In genomic region chr8:108470269-108470668, GRCm38 (mm10) we compare ENCODE assay signal across 26 mouse cellular contexts.
DNase-seq lines count a peak whose midpoint lies in the region; ATAC-seq and TF ChIP-seq lines count a peak whose summit lies in the region.
"Had no signal": no experiment of that assay in that cellular context is flagged by ENCODE, and none has a peak within 500 bp of the region (broad histone marks: within the 10 kb centered on the region; RNA-seq: fewer than 3 reads in every experiment).

No protein-coding gene starts in this region.

- 98% methylated on average over 3 of the region's 3 CpGs for WGBS in kidney, postnatal 0 days
- 95% methylated on average over 3 of the region's 3 CpGs for WGBS in kidney, embryonic 16.5 days
- 90% methylated on average over 3 of the region's 3 CpGs for WGBS in limb, embryonic 10.5 days

- H3K36me3 ChIP-seq in kidney, postnatal 0 days (ENCODE audit: insufficient read depth, low read length) = no peaks in the 10 kb centered on the region
- no peaks in the 10 kb centered on the region for H3K36me3 ChIP-seq in kidney, embryonic 16.5 days (ENCODE audit: insufficient read depth, low read length)
- no peaks in the 10 kb centered on the region for H3K36me3 ChIP-seq in ES-Bruce4 (ENCODE audit: control insufficient read depth, insufficient read depth, low read length, poor library complexity, severe bottlenecking)
- H3K36me3 ChIP-seq in limb, embryonic 10.5 days = no peaks in the 10 kb centered on the region
- H3K36me3 ChIP-seq: heart, embryonic 12.5 days; kidney, embryonic 15.5 days; limb, embryonic 12.5 days; midbrain, embryonic 13.5 days had no signal

- no peak overlapping the region for H3K4me3 ChIP-seq in kidney, postnatal 0 days (replicated peaks; ENCODE audit: low read depth, low read length)
- H3K4me3 ChIP-seq in kidney, embryonic 16.5 days (ENCODE audit: low read length) = no peak overlapping the region
- no peak overlapping the region for H3K4me3 ChIP-seq in ES-Bruce4 (ENCODE audit: low read depth, low read length)
- H3K4me3 ChIP-seq in limb, embryonic 10.5 days = no peak overlapping the region
- H3K4me3 ChIP-seq: heart, embryonic 12.5 days; kidney, embryonic 15.5 days; limb, embryonic 12.5 days; midbrain, embryonic 13.5 days had no signal

- H3K27me3 ChIP-seq in kidney, postnatal 0 days (ENCODE audit: insufficient read depth, low read length) = no peaks in the 10 kb centered on the region
- H3K27me3 ChIP-seq in kidney, embryonic 16.5 days (ENCODE audit: insufficient read depth, low read length) = no peaks in the 10 kb centered on the region
- H3K27me3 ChIP-seq in ES-Bruce4 (ENCODE audit: control insufficient read depth, insufficient read depth, low read length, poor library complexity, severe bottlenecking) = no peaks in the 10 kb centered on the region
- H3K27me3 ChIP-seq in limb, embryonic 10.5 days (ENCODE audit: low read depth, poor library complexity, severe bottlenecking) = no peaks in the 10 kb centered on the region
- H3K27me3 ChIP-seq: heart, embryonic 12.5 days; kidney, embryonic 15.5 days; limb, embryonic 12.5 days; midbrain, embryonic 13.5 days had no signal

- peak; percentile 22; the same call in 1 of the 2 replicates for TF ChIP-seq CTCF in kidney, postnatal 0 days (IDR thresholded peaks at IDR 0.05; ENCODE audit: low read depth)
- peak; percentile 36 for TF ChIP-seq CTCF in ES-Bruce4 (IDR thresholded peaks at IDR 0.05; ENCODE audit: low read depth, low read length)

- DNase-seq in kidney, postnatal 0 days (ENCODE audit: low spot score) = no peak
- DNase-seq in R1 (ENCODE audit: low read depth, low spot score) = peak; percentile 43
- no peak for DNase-seq in right cerebral cortex, postnatal 4 days
- no peak for DNase-seq in retina, embryonic 14.5 days (ENCODE audit: low spot score)
- DNase-seq in limb, embryonic 10.5 days (ENCODE audit: low spot score) = no peak
- DNase-seq: adrenal gland, postnatal 10 days; cerebellum, adult 11 months; cerebellum, adult 9-10 months; cerebellum, postnatal 36 days; gastrocnemius, postnatal 14 days; heart, postnatal 10 days; kidney, adult 18-20 months; kidney, postnatal 4 days; lung, postnatal 36 days; right cerebral cortex, adult 18-20 months; thymus, postnatal 4 days had no signal

- no peak overlapping the region for H3K27ac ChIP-seq in kidney, postnatal 0 days
- H3K27ac ChIP-seq in kidney, embryonic 16.5 days (ENCODE audit: low read length) = no peak overlapping the region
- no peak overlapping the region for H3K27ac ChIP-seq in ES-Bruce4 (ENCODE audit: insufficient read depth, low read length)
- H3K27ac ChIP-seq in limb, embryonic 10.5 days = no peak overlapping the region
- H3K27ac ChIP-seq: hindbrain, embryonic 14.5 days; kidney, embryonic 15.5 days; limb, embryonic 12.5 days; midbrain, embryonic 13.5 days had no signal

- no peaks in the 10 kb centered on the region for H3K4me1 ChIP-seq in kidney, postnatal 0 days (replicated peaks; ENCODE audit: insufficient read depth, low read length)
- no peaks in the 10 kb centered on the region for H3K4me1 ChIP-seq in kidney, embryonic 16.5 days (ENCODE audit: insufficient read depth, low read length)
- H3K4me1 ChIP-seq in ES-Bruce4 (ENCODE audit: control insufficient read depth, insufficient read depth, low read length) = no peaks in the 10 kb centered on the region
- H3K4me1 ChIP-seq in limb, embryonic 10.5 days = peaks cover 21% of the 10 kb centered on the region
- H3K4me1 ChIP-seq: heart, embryonic 12.5 days; kidney, embryonic 15.5 days had no signal

- H3K4me2 ChIP-seq in kidney, postnatal 0 days (ENCODE audit: low read length) = no peak overlapping the region
- no peak overlapping the region for H3K4me2 ChIP-seq in kidney, embryonic 16.5 days (replicated peaks; ENCODE audit: low read depth, low read length)
- H3K4me2 ChIP-seq: heart, embryonic 12.5 days; hindbrain, embryonic 14.5 days; kidney, embryonic 15.5 days; limb, embryonic 12.5 days; liver, embryonic 11.5 days; midbrain, embryonic 13.5 days had no signal

- no peak overlapping the region for H3K9ac ChIP-seq in kidney, postnatal 0 days (ENCODE audit: low read depth, low read length)
- no peak overlapping the region for H3K9ac ChIP-seq in kidney, embryonic 16.5 days (replicated peaks; ENCODE audit: low read length)
- no peak overlapping the region for H3K9ac ChIP-seq in ES-Bruce4 (ENCODE audit: low read depth, poor library complexity, severe bottlenecking)
- H3K9ac ChIP-seq: heart, embryonic 12.5 days; hindbrain, embryonic 14.5 days; kidney, embryonic 15.5 days; limb, embryonic 12.5 days; midbrain, embryonic 13.5 days had no signal

- H3K9me3 ChIP-seq in kidney, postnatal 0 days (replicated peaks; ENCODE audit: low read length) = no peaks in the 10 kb centered on the region
- no peaks in the 10 kb centered on the region for H3K9me3 ChIP-seq in kidney, embryonic 16.5 days (ENCODE audit: low read length)
- no peaks in the 10 kb centered on the region for H3K9me3 ChIP-seq in ES-Bruce4 (replicated peaks; ENCODE audit: control insufficient read depth, insufficient read depth, low read length, poor library complexity, severe bottlenecking)
- no peaks in the 10 kb centered on the region for H3K9me3 ChIP-seq in limb, embryonic 10.5 days (replicated peaks)
- H3K9me3 ChIP-seq: heart, embryonic 12.5 days; kidney, embryonic 15.5 days; limb, embryonic 12.5 days; midbrain, embryonic 13.5 days had no signal

- ATAC-seq in kidney, postnatal 0 days (replicated peaks; ENCODE audit: low FRiP score, low read depth) = no peak
- ATAC-seq in kidney, embryonic 16.5 days (ENCODE audit: low FRiP score, low TSS enrichment) = no peak
- ATAC-seq: CD4-positive, CD25-positive, alpha-beta regulatory T cell, adult 4 months; forebrain, embryonic 14.5 days; midbrain, embryonic 13.5 days had no signal

- no peak for TF ChIP-seq POLR2A in ES-Bruce4 (IDR thresholded peaks at IDR 0.05; ENCODE audit: insufficient read depth, low read length)

- TF ChIP-seq EP300 in ES-Bruce4 (IDR thresholded peaks at IDR 0.05; ENCODE audit: insufficient read depth, low read depth, low read length) = no peak
